Mouse (Mus musculus) right cerebral cortex, postnatal 4 days (tissue): ENCODE data around the gene Fga.

ENCODE experiments used
- DNase-seq: peaks from one replicate; pipeline ENCODE4 v3.0.0-alpha.2; 2022

Fga gene

DNA sequence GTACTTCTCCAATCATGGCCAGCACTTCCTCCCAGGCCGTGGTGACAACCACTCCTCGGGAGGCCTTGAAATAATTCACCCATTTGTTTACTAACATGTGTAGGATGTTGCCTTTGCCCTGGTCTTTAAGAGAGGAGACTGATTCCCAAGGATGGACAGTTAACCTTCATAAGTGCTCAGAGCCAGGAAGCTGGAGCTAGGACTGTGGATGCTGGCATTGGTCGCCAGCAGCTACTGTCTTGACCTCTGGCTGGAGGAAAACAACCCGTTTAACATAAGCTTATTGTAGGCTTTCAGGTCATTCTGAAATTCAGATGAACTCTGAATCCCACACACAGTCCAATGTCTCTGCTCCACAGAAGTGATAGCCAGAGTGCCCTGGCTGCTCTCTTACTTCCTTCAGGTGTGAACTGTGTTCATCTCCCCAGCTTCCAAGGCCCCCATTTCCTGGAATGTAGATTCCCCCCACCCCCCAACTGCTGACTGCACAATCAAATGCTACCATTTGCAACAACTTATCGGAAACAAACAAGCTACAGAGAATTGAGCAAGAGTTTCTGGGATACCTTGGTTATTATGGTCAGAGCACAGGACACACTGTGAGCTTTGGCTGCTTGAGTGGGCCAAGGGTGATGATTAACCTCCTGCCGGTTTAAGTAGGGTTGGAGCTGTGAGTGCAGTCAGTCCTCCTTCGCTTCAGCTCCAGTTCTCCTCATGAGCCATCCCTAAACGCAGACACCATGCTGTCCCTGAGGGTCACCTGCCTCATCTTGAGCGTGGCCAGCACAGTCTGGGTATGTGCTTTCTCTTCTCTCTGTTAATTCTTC lies at the start of gene Fga:
Gene Fga (plus strand): TSS at position 602 of the 827 bp plus-strand sequence.
- no peak for DNase-seq

DNA sequence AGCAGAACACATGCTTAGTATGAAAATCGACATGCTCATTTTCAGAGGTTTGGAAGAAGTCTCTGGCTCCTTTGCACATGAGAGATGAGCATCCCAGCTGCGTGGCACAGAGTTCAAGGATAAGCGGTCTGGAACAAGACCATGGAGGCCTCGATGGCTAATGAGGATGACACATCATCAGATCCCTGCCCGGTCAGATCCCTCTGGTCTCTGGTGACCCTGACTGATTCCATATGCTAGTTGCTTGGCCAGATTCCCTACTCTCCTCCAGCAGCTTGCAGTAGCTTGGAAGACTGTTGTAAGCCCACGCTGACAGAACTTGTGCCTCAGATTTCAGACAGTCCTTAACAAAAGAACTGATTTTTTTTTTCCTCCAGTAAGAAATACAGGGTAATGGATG lies 45.1 kb upstream of the Fga start:
- no peak for DNase-seq

DNA sequence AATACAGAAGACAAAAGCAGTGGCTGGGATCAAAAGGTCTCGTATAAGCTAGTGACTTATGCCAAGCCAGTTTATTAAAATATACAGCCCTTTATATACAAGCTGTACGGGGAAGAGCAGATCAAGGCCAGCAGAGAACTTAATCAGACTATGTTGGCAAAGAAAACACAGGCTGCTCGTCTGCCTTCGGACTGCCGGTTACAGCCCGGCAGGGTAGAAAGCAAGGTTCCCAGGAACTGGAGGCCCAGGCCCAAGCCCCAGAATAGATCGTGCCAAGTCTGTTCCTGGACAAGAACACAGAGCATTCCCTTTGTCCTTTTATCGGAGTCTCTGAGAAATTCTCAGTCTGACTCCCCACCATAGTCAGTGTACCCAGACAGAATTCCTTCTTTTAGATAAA lies 44.0 kb upstream of the Fga start:
- no peak for DNase-seq

DNA sequence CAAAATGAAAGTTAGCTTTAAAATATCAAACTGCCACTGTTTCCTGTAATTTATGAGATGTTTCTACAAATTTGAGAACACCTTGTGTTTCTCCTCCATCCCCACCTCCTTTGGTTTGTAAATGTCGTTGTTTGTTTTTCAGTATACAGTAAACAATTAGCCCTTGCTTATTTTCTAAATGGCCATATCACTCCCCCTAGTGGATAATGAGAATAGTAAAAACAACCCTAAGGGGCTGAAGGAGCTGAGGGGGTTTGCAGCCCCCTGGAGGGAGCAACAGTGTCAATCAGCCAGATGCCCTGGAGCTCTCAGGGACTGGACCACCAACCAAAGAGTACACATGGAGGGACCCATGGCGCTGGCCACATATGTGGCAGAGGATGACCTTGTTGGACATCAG lies 41.0 kb upstream of the Fga start:
- no peak for DNase-seq

DNA sequence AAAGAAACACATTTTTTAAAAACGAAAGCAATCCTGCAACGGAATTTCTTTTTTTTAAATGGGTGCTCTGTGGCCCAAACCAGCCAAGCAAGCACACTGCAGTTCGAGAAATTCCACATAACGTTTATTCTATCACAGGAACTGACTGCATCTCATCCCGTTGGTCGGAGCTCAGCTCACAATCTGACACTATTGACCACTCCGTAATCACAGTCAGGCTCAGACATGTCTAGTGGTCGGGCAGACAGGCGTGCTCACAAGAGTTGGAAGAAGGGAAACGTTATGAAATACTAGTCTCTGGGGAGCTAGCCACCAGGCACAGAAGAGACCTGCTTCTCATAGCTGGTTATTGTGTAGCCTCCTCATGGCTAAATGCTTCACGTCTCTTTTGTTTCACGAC lies 33.9 kb upstream of the Fga start:
- no peak for DNase-seq

DNA sequence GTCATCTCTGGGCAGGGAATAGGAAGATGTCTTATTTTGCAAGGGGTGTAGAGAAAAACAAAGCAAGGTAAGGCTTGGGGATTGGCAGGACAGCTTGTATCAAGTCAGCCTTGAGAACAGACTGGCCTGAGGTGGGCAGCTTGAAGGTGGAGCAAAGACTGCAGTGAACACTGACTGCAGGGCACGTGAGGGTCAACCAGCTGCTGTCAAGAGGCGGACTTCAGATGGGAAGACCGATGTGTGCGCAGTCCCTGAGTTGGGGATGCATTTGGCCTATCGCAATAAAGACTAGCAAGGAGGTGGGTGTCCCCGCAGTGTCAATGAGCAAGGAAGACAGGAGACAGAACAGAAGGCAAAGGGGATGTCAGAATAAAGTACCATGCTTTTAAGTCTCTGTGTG lies 32.9 kb upstream of the Fga start:
- DNase-seq, result no peak

DNA sequence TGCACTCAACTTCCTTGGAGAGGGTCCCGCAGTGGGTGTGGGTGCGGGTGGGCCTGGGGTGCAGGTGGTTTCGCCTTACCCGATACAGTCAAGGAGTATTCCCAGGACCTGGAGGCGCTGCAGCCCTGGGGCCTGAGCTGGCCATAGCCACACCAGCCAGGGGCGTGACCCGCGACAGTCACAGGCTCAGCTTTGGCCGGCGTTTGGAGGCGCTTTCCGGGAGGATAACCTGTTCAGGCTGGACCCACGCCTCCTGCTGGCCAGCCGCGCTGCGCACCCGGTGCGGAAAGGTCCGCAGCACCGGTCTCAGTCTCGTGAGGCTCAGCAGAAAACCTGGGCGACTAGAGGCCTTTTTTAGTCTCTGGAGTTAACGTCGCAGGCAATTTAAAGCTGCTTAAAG lies 30.5 kb upstream of the Fga start:
- peak; percentile 48 for DNase-seq

DNA sequence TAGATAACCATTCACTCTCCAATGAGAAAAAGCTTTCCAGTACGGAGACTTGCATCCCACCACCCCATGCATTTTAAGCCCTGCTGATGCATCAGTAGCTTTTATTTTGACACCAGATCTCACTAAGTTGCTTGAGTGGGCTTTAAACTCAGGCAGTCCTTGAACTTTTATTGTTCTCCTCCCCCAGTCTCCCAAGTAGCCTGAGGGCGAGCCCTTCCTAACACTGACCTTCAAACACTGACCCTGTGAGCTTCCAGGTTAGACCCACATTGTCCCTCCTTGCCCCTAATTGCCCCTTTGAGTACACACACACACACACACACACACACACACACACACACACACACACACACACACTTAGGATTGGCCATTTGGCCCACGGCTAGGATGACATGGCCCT lies 29.2 kb upstream of the Fga start:
- DNase-seq, result no peak

DNA sequence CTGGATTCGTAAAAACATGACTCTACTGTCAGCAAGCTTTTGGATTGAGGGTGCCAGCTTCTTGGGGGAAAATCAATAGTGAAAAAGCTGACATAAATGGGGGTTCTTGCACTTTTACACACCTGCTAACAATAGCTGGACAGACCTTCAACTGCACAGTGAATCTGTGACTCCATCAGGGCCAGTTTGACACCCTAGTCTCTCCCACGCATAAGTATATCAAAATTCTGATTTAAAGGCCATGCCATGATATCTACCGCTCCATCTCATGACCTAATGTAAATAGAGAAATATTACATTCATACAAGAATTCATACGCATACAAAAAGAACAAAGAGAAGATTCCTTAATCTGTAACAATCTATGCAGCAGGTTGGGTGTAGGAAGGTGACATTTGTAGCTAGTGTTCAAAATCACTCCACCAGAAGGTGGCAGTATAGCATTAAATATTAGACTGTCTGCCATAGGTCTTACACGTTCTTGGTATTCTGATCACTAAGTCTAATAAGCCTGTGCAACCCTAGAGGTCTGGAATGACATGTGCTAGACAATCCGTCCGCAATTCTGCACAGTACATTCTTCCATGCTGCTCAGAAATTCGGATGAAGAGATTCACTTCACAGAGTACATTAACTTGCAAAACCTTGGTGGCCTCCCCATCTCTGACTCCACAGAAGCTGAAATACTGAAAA lies 27.0 kb upstream of the Fga start:
- DNase-seq, result no peak

DNA sequence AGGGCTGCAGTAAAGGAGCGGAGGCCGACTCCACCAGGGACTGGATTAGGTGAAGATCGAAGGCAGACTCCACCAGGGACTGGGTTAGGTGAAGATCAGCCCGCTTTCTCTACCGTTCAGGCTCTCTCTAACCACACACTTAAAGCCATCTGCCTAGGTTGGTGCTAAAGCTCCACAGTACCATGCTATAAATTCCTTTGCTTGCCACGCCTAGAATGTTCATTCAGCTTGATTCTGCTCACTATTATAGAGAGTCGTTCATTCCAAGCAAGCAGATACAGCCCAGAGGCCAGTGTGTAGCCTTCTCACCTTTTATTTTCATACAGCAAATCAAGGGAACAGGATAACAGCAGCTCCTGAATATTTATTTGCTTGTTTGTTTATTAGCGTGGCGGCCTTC lies 25.9 kb upstream of the Fga start:
- DNase-seq, result no peak

DNA sequence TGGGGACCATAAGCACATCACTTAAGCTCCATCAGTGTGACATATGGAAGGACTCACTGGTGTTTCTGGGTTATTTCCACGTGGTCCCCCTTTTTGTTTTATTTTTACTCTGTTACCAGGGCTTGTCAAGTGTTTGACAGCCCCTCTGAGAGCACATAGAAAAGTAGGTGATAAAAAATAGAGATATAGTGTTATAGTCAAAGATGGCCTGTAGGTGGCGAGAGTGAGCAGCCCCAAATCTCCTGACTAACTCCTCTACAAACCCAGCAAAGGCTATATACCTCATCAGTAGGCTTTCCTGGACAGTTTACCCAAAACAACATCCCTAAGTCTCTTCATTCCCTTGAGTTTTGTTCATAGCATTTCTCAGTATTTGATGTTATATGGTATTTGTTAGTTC lies 23.7 kb upstream of the Fga start:
- DNase-seq, result peak; percentile 45

DNA sequence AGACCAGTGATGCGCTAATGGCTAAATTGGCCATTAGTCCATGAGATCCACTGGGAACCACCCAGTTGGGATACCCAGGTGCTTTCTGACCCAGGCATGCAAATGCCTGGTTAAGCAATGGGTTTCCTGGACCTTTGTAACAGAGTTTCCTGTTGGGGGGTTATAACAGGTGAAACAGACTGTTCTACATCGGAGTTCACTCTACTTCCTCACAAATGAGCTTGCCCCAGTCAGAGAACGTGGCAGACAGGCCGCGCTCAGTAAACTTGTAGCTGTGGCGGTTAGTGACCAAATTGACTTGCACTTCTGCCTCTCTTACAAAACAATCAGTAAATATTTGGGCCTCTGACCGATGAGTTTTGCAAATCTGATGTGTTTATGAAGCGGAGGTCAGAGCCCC lies 22.8 kb upstream of the Fga start:
- no peak for DNase-seq

DNA sequence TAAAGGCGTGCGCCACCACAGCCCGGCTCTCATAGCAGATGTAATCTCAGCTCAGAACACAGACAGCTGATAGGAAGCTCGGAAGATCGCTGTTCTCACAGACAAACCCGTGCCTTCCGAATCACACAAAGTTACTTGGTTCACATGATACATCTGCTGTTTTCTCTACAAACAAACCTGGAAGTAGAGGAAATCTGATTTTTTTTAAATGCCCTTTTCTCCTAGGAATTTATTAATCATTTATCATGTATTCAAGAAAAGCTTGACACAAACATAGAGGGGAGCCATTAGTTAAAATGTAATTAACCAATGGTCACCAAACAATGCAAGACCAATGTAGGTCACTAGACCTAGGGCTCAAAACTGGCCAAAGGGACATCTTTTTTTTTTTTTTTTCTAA lies 21.1 kb upstream of the Fga start:
- DNase-seq, result no peak

DNA sequence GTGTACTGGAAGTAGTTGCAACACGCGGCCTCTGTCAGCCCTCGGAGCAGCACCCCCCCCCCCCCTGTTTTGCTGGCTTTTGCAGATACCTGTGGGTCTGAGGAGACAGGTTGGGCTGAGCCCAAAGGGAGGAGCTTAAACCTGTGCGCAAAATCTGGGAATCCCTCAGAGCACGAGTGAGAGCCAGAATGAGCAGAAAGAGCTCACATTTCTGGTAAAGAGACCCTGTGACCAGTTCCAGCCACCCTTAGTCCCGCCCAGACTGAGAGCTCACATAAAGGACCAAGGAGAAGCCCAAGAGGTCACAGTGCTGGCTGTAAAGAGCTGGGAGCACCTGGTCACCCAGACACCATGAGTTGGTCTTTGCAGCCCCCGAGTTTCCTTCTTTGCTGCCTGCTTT lies 18.3 kb upstream of the Fga start, which contains the start of gene Fgg:
Gene Fgg (plus strand): TSS at position 168 of the 400 bp plus-strand sequence.
- no peak for DNase-seq

DNA sequence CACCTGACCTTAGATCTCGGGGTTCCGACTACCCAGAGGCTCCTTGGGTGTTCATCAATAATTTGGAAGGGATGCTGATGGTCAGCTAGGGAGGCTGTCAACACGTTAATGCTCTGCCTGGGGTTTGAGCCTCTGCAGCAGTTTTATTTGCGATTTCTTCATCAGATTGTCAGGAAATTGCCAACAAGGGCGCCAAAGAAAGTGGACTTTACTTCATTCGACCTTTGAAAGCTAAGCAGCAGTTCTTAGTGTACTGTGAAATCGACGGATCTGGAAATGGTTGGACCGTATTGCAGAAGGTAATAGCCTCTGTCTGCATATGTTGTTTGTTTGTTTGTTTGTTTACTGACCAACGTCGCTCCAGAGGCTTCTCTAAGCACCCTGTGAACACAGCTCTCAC lies 15.6 kb upstream of the Fga start:
- no peak for DNase-seq

DNA sequence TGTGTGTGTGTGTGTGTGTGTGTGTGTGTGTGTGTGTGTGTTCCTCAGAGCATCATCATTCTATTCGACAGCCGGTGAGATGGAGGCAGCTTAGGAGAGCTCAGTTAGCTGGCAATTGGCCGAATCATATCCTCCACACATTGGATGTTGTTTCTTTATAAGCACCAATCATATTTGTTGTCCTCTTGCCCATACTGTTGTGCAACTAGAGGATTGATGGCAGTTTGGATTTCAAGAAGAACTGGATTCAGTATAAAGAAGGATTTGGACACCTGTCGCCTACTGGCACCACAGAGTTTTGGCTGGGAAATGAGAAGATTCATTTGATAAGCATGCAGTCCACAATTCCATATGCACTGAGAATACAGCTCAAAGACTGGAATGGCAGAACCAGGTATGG lies 14.7 kb upstream of the Fga start:
- no peak for DNase-seq

DNA sequence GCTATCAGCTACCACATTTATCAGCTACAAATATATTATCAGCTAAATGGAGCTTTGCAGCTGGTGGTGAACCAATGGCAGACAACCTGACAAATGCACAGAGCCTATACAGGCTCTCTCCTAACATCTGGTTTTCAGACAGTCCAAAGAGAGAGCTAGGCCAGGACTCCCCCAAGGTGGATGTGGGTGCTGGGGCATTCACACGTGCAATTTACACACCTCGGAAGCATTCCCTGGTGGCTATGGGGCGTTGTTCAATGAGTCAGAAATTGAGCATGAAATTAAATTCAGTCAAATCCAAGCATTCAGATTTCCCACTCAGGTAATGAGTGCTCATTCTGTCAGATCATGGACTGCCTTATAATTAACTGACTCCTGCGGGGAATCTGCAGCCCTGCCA lies 14.3 kb upstream of the Fga start:
- no peak for DNase-seq

DNA sequence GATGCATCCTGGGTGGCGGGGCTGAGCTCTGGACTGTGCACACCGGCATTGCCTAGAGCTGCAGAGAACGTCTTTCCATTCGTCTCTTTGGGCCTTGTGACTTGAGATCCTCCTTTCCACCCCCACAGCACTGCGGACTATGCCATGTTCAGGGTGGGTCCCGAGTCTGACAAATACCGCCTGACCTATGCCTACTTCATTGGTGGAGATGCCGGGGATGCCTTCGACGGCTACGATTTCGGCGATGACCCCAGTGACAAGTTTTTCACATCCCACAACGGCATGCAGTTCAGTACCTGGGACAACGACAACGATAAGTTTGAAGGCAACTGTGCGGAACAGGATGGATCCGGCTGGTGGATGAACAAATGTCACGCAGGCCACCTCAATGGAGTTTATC lies 13.2 kb upstream of the Fga start:
- no peak for DNase-seq

DNA sequence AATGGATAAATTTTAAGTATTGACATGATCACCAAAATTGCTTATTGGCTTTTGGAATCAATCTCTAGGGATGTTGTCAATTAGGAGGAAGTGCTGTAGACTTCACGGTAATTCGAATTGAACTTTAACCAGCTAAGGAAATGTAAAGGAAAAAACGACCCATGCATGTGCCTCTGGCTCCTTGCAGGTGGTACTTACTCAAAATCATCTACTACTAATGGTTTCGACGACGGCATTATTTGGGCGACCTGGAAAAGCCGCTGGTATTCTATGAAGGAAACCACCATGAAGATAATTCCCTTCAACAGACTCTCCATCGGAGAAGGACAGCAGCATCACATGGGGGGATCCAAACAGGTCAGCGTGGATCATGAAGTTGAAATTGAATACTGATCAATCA lies 11.9 kb upstream of the Fga start:
- DNase-seq, result no peak

DNA sequence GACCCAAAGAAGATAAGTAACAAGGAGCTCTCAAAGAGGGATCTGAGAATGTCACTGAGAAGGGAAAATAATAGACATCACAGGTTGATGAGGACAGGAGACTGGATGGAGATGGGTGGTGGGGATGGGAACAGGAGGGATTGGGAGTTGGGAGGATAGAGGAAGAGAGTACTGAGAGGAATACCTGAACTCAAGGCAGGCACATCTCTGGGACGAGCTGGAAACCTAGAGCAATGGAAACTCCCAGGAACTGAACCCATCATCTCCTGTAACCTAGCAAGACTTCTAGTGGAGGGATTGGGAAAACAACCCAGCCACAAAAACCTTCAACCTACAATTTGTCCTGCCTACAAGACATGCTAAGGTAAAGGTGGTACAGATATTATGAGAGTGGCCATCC lies 9.6 kb upstream of the Fga start:
- DNase-seq, result no peak

DNA sequence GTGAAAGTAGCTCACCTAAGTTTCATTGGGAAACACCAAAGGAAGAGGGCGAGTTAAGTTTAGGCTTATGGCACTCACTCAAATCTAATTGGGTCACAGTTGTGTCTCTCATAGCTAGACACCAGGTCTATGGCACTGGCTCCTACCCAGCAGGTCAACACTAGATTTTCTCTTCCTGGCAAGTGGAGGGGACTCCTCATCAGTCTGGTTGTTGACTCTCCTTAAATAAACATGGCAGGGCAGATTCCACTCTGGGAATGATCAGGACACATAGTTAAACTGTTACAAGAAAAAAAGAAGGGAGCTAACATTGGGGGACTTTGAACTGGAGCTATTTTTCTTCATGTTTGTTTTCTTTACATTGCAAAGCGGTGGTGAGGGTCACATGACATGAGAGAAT lies 5.5 kb upstream of the Fga start:
- DNase-seq, result no peak

DNA sequence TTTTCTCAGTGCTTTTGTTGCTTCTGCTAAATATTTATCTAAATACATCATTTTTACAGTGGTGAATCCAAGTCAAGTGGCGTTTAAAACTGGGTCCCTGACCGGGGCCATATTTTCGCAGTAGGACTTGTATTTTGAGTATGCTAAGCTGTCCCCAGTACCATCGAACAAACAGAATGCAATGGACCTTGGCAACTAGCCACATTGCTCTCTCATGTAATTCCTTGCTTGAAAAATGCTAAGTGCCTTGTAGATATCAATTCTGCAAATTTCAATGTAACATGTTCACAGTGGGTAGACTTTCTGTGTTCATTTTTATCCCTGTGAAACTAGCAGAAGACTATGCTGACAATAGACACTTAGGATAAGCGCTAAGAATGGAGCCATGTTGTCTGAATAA lies 4.7 kb upstream of the Fga start:
- no peak for DNase-seq

DNA sequence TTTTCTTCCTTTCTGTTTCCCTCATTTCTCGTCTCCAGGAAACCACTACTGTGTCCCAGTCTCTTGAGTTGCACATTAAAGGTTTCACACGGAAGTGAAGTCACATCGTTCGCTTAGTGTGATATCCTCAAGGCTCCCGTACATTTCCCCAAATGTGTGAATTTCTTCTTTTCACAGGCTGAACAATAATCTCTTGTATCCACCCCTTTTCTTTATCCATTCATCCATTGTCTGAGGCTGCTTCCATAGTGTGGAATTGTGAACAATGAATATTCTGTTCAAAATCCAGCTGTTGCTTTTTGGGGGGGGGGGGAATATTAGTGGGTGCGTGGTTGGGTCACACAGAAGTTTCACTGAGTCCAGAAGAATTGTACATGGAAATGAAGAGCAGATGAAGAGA lies 840 bp upstream of the Fga start:
- DNase-seq, result no peak

DNA sequence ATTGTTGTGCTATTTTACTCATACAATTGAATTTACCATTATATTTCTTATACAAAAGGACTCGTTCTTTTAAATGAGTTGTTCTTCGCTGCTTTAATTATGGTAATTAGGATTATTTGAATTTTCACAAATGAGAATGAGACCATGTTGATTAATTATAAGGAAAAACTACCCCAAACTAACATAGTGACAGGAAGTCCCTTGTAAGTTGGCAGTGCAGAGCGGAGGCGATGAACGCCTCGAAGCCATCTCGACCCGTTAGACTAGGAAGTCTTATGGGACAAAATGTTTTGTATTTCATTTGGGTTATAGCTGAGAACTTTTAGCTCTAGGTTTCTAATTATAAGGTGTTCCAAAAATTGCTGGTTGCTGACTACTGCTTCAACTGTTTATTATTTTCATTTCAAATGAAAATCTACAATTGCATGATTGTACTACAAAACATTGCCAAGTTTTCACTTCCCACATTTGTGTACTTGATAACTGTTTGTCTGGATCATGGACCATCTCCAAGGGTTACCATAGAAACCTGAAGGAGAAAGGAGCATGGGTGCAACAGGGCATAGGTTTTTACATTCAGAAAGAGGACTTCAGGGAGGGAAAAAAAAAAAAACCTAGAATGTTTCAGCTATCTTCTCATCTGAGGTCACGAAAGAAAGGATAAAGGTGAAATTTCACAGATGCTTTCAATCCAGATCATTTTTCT lies 1.8 kb downstream of the Fga start:
- no peak for DNase-seq
